Mouse (Mus musculus) kidney, adult 18-20 months (tissue): ENCODE results near the gene Tas2r129.
"Not testable (repeated sequence)": the region's sequence is repeated elsewhere in the genome, so short reads cannot be mapped to it uniquely, and the experiment has no call there.

Source experiments
- DNase-seq: peaks from one replicate; pipeline ENCODE4 v3.0.0; 2021

Gene Tas2r129

DNA sequence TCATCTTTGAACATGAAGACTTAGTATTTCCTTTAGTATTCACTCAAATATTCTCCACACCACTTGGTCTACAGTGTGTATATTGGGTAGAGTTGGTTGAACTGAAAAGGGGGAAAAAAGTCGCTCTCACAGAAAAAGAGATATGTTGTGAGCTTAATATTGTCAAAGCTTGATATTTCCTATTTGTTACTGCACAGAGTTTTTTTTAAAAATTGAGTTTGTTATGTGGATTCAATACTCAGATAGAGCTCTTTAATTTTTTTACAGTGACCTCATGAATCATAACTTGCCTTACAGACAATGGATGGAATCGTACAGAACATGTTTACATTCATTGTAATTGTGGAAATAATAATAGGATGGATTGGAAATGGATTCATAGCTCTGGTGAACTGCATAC lies at the start of gene Tas2r129:
Gene Tas2r129, plus strand, starts transcription at position 301 of the 400 bp plus-strand sequence.
- no peak for DNase-seq

DNA sequence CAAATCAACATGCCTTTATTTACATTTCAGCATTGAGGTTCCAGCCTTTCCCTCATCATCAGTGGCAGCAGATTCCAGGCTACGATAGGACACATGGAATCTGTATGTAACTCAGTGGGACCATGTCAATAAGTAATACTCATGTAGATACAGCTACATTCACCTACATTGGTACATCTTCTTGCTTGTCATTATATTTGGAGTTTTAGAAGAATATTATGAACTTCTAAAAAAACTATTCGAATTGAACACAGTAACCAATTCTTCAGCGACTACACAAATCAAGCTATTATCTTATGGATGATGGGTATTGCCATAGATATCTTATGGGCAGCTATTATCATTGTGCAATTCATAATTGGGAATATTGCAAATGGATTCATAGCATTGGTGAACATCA lies 41.6 kb upstream of the Tas2r129 start, which contains the start of gene Tas2r125:
Gene Tas2r125, plus strand, starts transcription at position 301 of the 400 bp plus-strand sequence.
- no peak for DNase-seq

DNA sequence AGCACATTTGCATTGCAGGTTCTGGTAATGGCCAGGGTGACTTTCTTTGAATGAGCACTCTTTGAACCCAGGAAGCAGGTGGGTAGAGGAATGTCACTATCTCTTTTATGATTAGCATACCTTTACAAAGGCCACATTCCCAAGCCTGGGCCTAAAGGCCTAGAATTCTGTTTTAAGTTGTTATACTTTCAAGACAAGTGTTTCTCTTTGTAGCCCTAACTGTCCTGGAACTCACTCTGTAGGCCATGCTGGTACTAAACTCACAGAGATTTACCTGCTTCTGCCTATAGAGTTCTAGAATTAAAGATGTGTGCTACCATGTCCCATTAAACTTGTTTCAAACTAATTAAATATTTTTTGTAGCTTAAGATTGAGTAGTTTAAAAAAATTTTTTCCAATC lies 9.5 kb upstream of the Tas2r129 start:
- DNase-seq = not testable (repeated sequence)

DNA sequence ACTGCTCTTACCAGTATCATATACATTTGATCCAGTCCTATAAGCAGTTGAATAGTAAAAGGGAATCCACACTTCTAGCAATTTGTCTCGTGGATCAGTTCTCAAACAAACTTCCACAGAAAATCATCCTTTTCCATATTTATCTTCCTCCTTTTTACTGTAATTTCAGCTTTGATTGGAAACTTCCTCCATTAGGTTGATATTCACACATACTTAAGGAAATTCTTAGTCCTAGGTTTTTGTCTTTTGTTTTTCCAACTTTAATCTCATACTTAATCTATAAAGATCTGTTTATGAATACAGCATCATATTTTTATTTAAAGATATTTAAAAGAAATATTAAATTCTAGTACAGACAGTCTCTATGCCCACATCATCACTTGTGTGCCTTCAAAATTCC lies 6.9 kb downstream of the Tas2r129 start, which contains the start of gene Tas2r131:
Gene Tas2r131, minus strand, starts transcription at position 101 of the 400 bp plus-strand sequence.
- no peak for DNase-seq

DNA sequence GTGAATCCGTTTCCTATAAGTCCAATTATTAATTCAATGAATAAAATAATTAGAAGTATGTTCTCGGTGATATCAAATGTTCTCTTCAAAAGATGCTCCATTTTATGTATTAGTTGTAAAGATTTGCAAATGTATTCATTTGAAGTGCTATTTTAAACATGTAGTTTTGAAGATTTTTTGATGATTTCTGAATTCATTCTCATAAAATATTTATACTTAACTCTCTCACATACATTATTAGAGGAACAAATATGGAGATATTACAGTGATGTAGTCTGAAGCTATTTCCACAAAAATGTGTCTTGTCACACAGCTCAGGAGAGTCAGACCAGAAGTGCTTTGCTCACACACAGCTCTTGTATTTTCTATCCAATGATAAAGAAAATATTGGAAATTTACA lies 30.0 kb downstream of the Tas2r129 start, which contains the start of gene Tas2r109:
Gene Tas2r109, minus strand, starts transcription at position 101 of the 400 bp plus-strand sequence.
- DNase-seq = no peak
